Mouse (Mus musculus) spleen, adult 10 weeks (tissue): ENCODE results near the gene Mcm3ap. TPM values are rescaled to one million over a fixed set of nuclear protein-coding genes. Genes with fewer than 3 reads are reported as not detected.

ENCODE experiments used
- polyA plus RNA-seq: library from polyadenylated mRNA; stranded (reverse); fragments of 350-450 nt; fragmentation: Illumina TruSeq; extraction: RNeasy Lipid Tissue Mini Kit (QIAGEN cat#74804); gene quantifications from one replicate; pipeline ENCODE4 v1.2.3, GENCODE M21; 2015; ENCODE audit warnings: low replicate concordance; ENCODE audit not compliant: insufficient read depth

The Mcm3ap gene
- 54.3 TPM for polyA plus RNA-seq

DNA sequence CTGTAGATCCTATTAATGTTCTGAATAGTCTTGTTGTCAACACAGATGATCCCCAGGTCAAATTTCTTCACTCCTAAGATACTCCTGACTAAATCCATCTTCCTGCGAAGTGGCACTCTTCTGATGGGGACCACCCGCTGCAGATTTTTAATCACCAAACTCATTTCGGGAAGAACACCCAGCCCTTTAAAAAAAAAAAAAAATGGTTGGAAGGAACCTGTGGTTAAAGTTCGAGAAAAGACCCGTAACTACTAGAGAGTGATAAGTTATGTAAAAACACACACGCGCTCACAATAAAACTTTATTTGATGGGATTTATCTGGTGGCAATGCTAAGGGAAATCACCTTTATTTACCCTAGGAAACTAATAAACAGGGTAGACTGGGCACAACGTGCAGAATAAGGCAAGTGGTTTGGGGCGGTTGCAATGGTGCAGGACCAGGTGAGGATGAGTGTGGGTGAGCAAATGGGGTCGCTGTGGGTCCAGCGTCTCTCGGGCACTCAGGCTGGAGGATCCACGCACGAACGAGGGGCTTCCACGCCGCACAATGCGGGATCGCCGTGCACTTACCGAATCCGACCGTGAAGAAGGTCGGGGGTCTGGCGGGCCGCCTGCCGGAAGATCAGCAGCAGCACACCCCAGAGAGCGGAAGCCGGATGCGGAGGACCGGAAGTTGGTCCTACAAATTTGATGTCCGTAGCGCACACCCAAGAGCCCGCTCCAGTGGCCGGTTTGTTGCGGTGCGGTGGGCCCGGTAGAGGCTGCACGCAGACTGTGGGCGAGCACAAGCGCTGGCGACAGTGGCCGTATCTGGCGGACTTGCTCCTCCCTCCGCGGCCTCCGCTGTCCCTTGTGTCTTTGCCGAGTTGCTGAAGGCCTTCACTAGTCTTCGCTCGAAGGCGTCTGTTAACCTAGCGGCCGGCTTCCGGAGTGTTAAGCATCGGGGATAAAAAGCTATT, at the start of gene Mcm3ap, which contains the start of gene Ybey:
Mcm3ap (plus strand) TSS at position 725 of the 960 bp plus-strand sequence.
Ybey (minus strand) TSS at position 912 of the 960 bp plus-strand sequence.

DNA sequence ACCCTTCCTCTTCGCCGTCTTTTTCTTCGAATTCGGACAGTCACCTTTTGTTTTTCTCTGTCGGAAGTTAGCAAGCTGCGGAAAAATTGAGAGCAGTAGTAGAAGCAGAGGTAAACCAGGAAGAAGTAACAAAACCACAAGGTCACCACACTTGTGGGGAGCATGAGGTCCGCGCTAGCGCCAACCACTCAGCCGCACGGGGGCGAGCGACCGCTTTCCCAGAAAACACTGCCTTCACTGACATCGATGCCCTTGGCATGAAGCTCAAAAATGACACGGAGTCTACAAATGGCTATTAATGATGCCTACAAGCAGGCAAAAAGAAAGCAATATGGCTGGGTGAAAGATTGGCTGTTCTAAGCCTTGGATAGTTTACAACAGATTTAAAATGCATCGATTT, 28.4 kb upstream of the Mcm3ap start, which contains the start of gene AC141477.1:
AC141477.1 (minus strand) TSS at position 164 of the 400 bp plus-strand sequence.

DNA sequence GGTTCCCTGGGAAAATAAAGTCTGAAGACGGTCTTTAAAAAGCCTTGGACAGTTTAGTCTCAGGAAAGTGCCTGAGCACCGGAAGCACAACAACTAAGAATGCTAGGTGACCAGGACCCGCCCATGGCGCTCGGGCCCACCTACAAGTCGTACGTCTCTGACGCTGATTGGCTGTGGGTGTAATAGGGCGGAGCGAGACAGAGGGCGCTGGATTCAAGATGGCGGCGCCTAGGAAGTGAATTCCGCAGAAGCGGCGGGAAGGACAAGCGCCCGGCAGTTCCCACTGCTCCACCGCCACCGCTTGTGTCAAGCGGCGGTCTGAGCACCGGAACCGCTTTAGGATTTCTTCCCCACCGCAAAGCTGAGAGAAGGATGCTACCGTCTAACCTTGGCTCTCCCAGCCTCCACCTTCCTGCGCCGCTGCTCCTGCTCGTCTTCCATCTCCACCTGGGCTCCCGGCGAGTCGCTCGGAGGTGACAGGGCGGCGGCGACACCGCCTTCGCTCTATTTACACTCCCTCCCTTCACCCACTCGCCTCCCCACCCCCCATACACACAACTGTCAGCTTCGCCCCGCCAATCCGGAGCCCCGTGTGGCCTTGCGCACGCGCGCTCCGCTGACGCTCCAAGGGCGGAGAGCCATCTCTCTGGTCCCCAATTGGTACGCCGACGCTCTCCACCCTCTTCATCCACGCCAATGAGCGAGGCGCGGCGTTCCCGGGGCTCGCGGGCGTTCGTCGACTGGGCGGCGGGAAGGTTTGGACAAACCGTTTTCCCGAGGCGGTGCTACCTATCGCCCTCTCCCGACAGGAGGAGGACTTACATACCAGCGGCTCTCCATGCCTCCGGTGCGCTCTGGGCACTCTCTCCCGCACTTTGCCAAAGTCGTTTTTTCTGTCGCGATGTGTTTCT, 26.3 kb upstream of the Mcm3ap start, which contains the start of gene Pcnt:
Pcnt (minus strand) TSS at position 609 of the 911 bp plus-strand sequence.

DNA sequence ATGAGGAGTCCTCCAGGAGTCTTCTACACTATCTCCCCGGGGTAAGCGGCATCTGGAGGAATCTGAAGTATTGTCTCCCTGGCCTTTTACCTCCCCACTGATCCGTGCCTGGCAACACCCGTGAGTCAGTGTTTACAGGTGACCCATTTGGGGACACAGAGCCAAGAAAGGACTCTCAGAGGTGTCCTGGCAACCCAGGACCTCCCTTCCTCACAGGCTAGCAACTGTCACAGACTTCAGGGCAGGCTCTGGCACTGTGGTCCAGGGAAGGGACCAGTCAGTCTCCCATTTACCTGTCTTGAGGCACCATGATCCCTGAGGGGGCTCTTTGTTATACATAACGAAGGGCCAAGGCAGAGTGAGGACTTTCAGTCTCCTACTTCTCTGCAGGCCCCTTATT, 19.9 kb upstream of the Mcm3ap start, which contains the start of gene 2610028H24Rik:
2610028H24Rik (plus strand) TSS at position 231 of the 400 bp plus-strand sequence.

DNA sequence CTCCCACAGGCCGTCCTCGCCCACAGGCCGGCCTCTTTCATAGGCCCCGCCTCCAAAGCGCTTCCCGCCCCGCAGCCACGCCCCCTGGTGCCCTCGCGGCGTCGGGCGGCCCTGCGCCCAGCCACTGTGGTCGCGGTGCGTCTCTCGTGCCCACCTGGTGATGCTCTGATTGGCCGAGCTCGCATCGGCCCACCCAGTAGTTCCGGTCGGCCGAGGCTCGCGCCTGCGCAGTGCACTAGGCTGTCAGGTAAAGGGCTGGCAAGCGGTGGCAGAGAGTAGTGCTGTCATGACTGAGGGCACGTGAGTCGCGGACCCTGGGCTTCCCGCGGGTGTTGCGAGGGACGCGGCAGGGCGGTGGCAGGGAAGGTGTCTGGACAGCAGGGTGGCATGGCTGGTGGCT, 62.6 kb downstream of the Mcm3ap start, which contains the start of gene Lss:
Lss (plus strand) TSS at position 214 of the 400 bp plus-strand sequence.

DNA sequence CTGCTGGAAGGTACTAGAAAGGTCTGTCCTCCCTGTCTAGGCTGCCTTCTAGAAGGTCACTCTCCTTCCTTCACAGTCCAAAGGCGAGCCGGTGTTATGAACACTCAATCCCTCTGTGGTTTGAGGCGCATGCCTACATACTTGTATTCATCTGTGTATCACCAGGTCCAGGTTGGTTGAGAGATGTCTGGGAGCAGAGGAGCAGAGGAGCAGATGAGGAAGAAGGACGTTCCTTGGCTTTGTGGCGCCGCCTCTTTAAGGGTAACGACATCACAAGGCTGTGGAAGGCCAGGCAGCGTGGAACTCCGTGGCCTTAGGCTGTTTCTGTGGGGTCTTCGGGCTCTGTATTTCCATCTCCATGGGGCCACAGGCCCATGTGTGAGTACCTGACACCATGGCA, 93.2 kb downstream of the Mcm3ap start, which contains the start of gene Spatc1l:
Spatc1l (plus strand) TSS at position 301 of the 400 bp plus-strand sequence.

Other genes starting within 250 kb of the Mcm3ap start
- gene Prmt2, start 231.1 kb upstream of the Mcm3ap start, polyA plus RNA-seq: 8.7 TPM
- gene S100b, start 215.1 kb upstream of the Mcm3ap start, polyA plus RNA-seq: 0.41 TPM
- 5.4 TPM for gene Dip2a, start 123.6 kb upstream of the Mcm3ap start, polyA plus RNA-seq
- not detected for gene AC141477.1, start 28.5 kb upstream of the Mcm3ap start, polyA plus RNA-seq
- gene Pcnt, start 26.1 kb upstream of the Mcm3ap start, polyA plus RNA-seq: 29.5 TPM
- not detected for gene 2610028H24Rik, start 19.8 kb upstream of the Mcm3ap start, polyA plus RNA-seq
- 2.1 TPM for gene Ybey, start 187 bp downstream of the Mcm3ap start, polyA plus RNA-seq
- 8.5 TPM for gene Lss, start 62.7 kb downstream of the Mcm3ap start, polyA plus RNA-seq
- not detected for gene Spatc1l, start 93.3 kb downstream of the Mcm3ap start, polyA plus RNA-seq
- not detected for gene Ftcd, start 106.7 kb downstream of the Mcm3ap start, polyA plus RNA-seq
- gene Col6a2, start 154.7 kb downstream of the Mcm3ap start, polyA plus RNA-seq: 3.7 TPM